Mouse (Mus musculus) thymus, adult 2 months (tissue): ENCODE data around the gene Rad51b. TPM values are rescaled to one million over a fixed set of nuclear protein-coding genes. Genes with fewer than 3 reads are reported as not detected.

Experiments
- DNase-seq: peaks from one replicate; pipeline ENCODE4 v3.0.0; 2021
- H3K27ac ChIP-seq: fragments of 200-500 bp; 2 replicates; pipeline ENCODE4 v1.5.1; 2012; ENCODE audit warnings: low read length, control low read depth; ENCODE audit not compliant: control insufficient read depth, insufficient read depth
- H3K27me3 ChIP-seq: fragments of 200-500 bp; 2 replicates; pipeline ENCODE4 v1.6.1; 2012; ENCODE audit warnings: mild to moderate bottlenecking, low read length, moderate library complexity, mixed read lengths; ENCODE audit not compliant: control insufficient read depth, insufficient read depth
- H3K36me3 ChIP-seq: fragments of 200-500 bp; 2 replicates; pipeline ENCODE4 v1.6.1; 2012; ENCODE audit warnings: mild to moderate bottlenecking, low read length, moderate library complexity; ENCODE audit not compliant: control insufficient read depth, insufficient read depth
- H3K4me1 ChIP-seq: fragments of 200-500 bp; replicated peaks from 2 replicates; pipeline ENCODE4 v1.6.1; 2012; ENCODE audit warnings: low read length; ENCODE audit not compliant: control insufficient read depth, insufficient read depth
- H3K4me3 ChIP-seq: fragments of 200-500 bp; 2 replicates; pipeline ENCODE4 v1.5.1; 2012; ENCODE audit warnings: mild to moderate bottlenecking, low read length, control low read depth, moderate library complexity; ENCODE audit not compliant: control insufficient read depth, insufficient read depth
- CTCF ChIP-seq: fragments of 200-500 bp; IDR thresholded peaks from 2 replicates; pipeline ENCODE4 v1.5.1; 2012; ENCODE audit warnings: mild to moderate bottlenecking, control low read depth, low read length, moderate library complexity, borderline replicate concordance; ENCODE audit not compliant: control insufficient read depth, poor library complexity, insufficient read depth; ENCODE audit errors: extremely low read depth
- POLR2A ChIP-seq: fragments of 200-500 bp; IDR thresholded peaks from 2 replicates; pipeline ENCODE4 v1.6.1; 2012; ENCODE audit warnings: mild to moderate bottlenecking, low read length, control low read depth, moderate library complexity; ENCODE audit not compliant: control insufficient read depth, poor library complexity, insufficient read depth; ENCODE audit errors: extremely low read depth
- WGBS: fragments of 180-500 bp; shearing (Covaris S2); methylation state at CpG from one replicate; pipeline ENCODE4 v1.1.7; 2018; 5-methylcytosine and 5-hydroxymethylcytosine counted together
- polyA plus RNA-seq: library from polyadenylated mRNA; depleted of rRNA; stranded (reverse); fragments of >200 nt; gene quantifications from 2 replicates; pipeline ENCODE4 v1.2.3, GENCODE M21; 2012

Gene Rad51b
- polyA plus RNA-seq, 1 experiment = 1.1 TPM

DNA sequence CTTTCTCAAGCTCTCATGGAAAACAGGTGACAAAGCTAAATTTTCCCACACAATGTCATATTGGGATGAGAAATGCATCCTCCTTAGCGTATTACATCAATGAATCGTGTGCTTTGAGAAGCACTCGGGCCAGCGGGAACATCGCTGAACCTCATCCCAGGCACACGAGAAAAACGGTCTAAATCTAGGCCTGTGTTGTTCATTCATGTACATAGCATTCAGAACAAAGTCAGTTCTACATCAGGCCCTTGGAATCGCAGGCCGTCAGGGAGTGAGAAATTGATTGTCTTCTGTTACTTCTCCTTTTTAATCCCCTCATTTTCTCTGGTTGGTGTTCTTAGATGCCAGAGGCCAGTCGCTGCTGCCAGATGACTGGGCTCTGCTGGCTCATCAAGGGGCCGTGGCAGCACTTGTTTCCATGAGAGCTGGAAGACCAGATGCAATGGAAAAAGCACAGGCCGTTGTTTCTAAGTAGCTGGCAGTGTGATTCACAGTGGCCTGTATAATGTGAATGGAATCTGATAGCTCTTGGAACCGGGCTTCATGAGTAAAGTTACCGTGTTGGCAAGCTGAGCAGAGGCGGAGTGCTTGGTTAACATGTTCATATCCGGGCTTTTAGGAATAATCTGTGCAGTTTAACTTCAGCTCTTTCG, 191.6 kb downstream of the Rad51b start:
- H3K27me3 ChIP-seq = no peaks in the 10 kb centered on the region
- H3K27ac ChIP-seq = no peak overlapping the region
- H3K4me3 ChIP-seq = no peak overlapping the region
- H3K4me1 ChIP-seq = no peaks in the 10 kb centered on the region
- DNase-seq = no peak
- H3K36me3 ChIP-seq = no peaks in the 10 kb centered on the region
- WGBS = 91% methylated on average over 17 of the region's 17 CpGs
- TF ChIP-seq POLR2A = no peak

DNA sequence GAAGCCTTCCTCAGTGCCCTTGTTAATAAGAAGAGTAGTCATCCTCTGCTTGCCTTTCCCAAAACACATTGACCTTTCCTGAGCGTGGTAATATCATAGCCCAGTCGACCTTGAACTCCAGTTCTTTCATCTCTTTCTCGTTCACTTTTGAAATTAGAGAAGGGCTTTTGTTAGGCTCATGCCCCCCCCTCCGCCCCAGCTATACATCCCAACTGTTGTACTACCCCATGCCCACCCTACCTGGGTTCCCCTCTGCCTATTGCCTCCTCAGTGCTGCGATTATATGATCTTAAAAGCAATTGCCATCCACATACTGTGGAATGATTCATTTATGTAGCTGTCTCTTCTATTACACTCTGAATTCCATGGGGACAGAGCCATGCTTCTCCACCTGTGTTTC, 193.5 kb downstream of the Rad51b start:
- WGBS = 92% methylated on average over 5 of the region's 5 CpGs
- Histone ChIP-seq H3K4me3 (no peak overlapping the region), H3K36me3 (no peaks in the 10 kb centered on the region), H3K4me1 (no peaks in the 10 kb centered on the region), H3K27ac (no peak overlapping the region), H3K27me3 (no peaks in the 10 kb centered on the region)
- TF ChIP-seq CTCF = no peak
- no peak for TF ChIP-seq POLR2A
- DNase-seq = no peak

GRCm38 (mm10) chr12:79492175-79492574, 195.1 kb downstream of the Rad51b start:
- no peak for DNase-seq
- Histone ChIP-seq H3K27me3 (no peaks in the 10 kb centered on the region), H3K4me3 (no peak overlapping the region), H3K27ac (no peak overlapping the region), H3K4me1 (no peaks in the 10 kb centered on the region), H3K36me3 (no peaks in the 10 kb centered on the region)
- WGBS = 94% methylated on average over 4 of the region's 4 CpGs
- TF ChIP-seq CTCF = no peak
- TF ChIP-seq POLR2A = no peak

- 93% methylated on average over 4 of the region's 4 CpGs for WGBS
- Histone ChIP-seq H3K4me1 (no peaks in the 10 kb centered on the region), H3K4me3 (no peak overlapping the region), H3K27me3 (no peaks in the 10 kb centered on the region), H3K27ac (no peak overlapping the region), H3K36me3 (no peaks in the 10 kb centered on the region)
- TF ChIP-seq CTCF (no peak), POLR2A (no peak)
- DNase-seq = no peak
These were observed 195.5 kb downstream of the Rad51b start for GRCm38 (mm10) chr12:79492613-79493012.

DNA sequence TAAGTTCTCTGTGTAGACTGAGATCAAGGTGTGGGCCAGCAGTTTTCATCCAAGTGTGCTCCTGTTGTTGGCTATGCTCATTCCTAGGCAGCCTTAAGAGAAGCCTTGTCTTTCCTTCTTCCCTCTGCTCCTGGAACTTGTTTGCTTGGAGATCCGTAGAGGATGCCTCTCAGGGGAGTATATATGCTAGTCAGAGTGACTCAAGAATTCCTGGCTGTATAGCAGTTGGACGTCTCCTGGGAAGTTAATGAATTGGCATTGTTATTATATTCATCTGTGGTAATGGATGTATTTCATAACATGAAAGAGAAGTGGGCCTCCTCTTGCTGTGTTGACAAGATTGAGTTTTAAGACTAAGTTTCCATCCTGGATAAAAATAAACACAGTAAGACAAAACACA, 196.4 kb downstream of the Rad51b start:
- WGBS = 97% methylated on average over 2 of the region's 2 CpGs
- Histone ChIP-seq H3K4me3 (no peak overlapping the region), H3K4me1 (no peaks in the 10 kb centered on the region), H3K27ac (no peak overlapping the region), H3K27me3 (no peaks in the 10 kb centered on the region), H3K36me3 (no peaks in the 10 kb centered on the region)
- TF ChIP-seq POLR2A = no peak
- no peak for TF ChIP-seq CTCF
- DNase-seq = no peak

GRCm38 (mm10) chr12:79498326-79498725, 201.2 kb downstream of the Rad51b start:
- Histone ChIP-seq H3K27ac (no peak overlapping the region), H3K27me3 (no peaks in the 10 kb centered on the region), H3K36me3 (no peaks in the 10 kb centered on the region), H3K4me1 (no peaks in the 10 kb centered on the region), H3K4me3 (no peak overlapping the region)
- TF ChIP-seq CTCF = no peak
- TF ChIP-seq POLR2A = no peak
- WGBS = 61% methylated on average over 1 of the region's 1 CpGs
- no peak for DNase-seq

DNA sequence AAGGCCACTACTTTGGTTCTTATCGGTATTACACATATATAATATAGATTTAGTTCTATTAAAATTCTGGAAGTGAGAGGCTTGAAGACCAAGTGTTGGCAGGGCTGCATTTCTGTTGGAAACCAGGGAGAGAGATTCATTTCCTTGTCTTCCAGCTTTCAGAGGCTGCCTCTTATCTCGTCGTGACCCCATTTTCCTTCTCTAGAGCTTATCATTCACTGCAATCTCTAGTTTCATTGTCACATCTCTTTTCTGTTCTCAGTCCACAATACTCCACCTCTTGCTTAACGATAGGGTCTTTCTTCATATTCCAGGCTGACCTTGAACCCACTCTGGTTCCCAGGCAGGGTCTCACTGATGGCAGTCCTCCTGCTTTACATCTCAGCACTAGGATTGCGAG, 202.7 kb downstream of the Rad51b start:
- TF ChIP-seq CTCF (no peak), POLR2A (no peak)
- Histone ChIP-seq H3K27me3 (no peaks in the 10 kb centered on the region), H3K27ac (no peak overlapping the region), H3K4me3 (no peak overlapping the region), H3K4me1 (no peaks in the 10 kb centered on the region), H3K36me3 (no peaks in the 10 kb centered on the region)
- WGBS = 71% methylated on average over 5 of the region's 5 CpGs
- DNase-seq = no peak
